Mouse (Mus musculus): ENCODE measurements around the gene Rgs13. TPM values are rescaled to one million over a fixed set of nuclear protein-coding genes. Genes with fewer than 3 reads are reported as not detected.

Rgs13 gene
- polyA plus RNA-seq, 1 experiment from 2014 or later, result not detected

DNA sequence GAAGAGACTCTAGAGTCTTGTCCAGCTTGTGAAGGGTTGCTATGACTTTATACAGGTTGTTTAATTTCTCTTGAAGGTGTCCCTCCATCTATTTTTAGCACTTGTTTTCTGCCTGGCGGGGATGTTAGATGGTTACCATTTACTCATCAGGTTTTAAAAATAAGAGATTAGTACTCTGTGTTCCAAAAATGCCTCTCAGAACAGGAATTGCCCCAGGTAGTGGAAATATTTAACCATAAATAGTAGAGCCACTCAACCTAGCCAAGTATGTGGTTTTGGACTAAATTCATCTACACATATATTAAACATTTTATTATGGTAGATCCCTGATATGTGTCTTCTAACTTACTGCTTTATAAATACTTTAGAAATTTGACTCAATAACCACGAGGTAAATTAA is 64.2 kb downstream of the Rgs13 start:
- Histone ChIP-seq H3K4me1 (ENCODE audit: insufficient read depth, low read depth, low read length) (no peaks in the 10 kb centered on the region), H3K4me2 (replicated peaks; ENCODE audit: low read depth, low read length) (no peak overlapping the region), H3K9ac (replicated peaks; ENCODE audit: low read depth) (no peak overlapping the region), H3K36me3 (ENCODE audit: insufficient read depth, low read length) (no peaks in the 10 kb centered on the region), H3K4me3 (ENCODE audit: low read depth, low read length) (no peak overlapping the region), H3K27ac (ENCODE audit: low read length) (no peak overlapping the region), H3K9me3 (ENCODE audit: low read length) (no peaks in the 10 kb centered on the region), H3K27me3 (replicated peaks; ENCODE audit: insufficient read depth, low read length) (no peaks in the 10 kb centered on the region)
- no peak for ATAC-seq
- no peak for DNase-seq (ENCODE audit: low spot score)
- WGBS, result 62% methylated on average over 2 of the region's 2 CpGs
- TF ChIP-seq CTCF (IDR thresholded peaks at IDR 0.05), result no peak
- TF ChIP-seq EP300 (IDR thresholded peaks at IDR 0.05), result no peak

DNA sequence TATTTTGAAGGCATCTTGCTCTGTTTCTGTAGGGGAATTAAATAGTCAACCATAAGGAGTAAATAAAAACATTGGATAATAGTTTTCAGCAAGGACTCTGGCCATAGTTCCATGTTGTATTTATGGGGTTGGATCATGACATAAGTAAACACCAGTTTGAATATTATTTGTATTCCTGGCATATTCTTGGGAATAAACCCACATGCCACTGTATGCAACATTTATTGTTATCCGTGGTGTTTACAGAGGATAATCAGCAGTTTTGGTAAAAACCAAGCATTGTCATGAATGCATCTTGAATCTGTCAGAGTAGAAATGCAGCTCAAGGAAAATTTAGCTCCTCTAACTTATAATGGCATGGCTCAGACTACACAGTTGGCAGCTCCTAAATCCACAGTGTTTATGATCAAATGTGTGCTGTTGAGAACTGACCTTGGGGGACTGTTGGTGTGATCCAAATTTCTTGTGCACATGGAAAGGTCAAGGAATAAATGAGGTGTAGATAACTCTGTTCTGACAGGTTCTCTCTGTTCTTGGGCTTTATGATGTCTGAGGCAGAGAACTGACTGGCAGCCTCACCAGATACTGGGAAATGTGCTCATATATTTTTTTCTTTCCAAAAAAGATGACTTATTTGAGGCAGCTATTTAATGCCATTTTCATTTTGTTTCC is 78.4 kb downstream of the Rgs13 start:
- ATAC-seq, result peak; percentile 96
- H3K4me1 ChIP-seq (ENCODE audit: insufficient read depth, low read depth, low read length), result no peaks in the 10 kb centered on the region
- H3K9me3 ChIP-seq (ENCODE audit: low read length), result no peaks in the 10 kb centered on the region
- H3K9ac ChIP-seq (replicated peaks; ENCODE audit: low read depth), result no peak overlapping the region
- no peak overlapping the region for H3K4me3 ChIP-seq (ENCODE audit: low read depth, low read length)
- H3K4me2 ChIP-seq (replicated peaks; ENCODE audit: low read depth, low read length), result no peak overlapping the region
- H3K36me3 ChIP-seq (ENCODE audit: insufficient read depth, low read length), result no peaks in the 10 kb centered on the region
- H3K27me3 ChIP-seq (replicated peaks; ENCODE audit: insufficient read depth, low read length), result no peaks in the 10 kb centered on the region
- DNase-seq (ENCODE audit: low spot score), result peak; percentile 84
- no peak for TF ChIP-seq CTCF (IDR thresholded peaks at IDR 0.05)
- TF ChIP-seq EP300 (IDR thresholded peaks at IDR 0.05), result peak; percentile 94
- WGBS, result 55% methylated on average over 1 of the region's 1 CpGs
- H3K27ac ChIP-seq (ENCODE audit: low read length), result no peak overlapping the region

DNA sequence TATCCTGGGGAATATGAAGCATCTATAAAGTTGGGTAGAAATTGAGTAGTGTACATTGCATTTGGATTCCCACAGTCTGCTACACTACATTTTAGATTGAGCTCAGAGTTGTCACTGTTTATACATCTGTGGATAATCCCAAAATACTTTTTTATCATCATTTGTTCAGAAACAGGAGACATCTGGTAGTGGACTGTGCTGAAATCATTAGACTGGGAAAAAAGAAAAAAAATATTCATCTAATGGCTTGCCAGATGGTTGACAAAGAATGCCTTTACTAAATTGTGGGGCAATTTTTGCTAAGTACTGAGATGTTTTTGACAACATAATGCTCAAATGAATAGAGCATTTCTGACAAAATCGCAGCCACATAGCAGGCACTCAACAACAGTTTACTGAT is 86.8 kb downstream of the Rgs13 start:
- Histone ChIP-seq H3K4me2 (replicated peaks; ENCODE audit: low read depth, low read length) (no peak overlapping the region), H3K4me1 (ENCODE audit: insufficient read depth, low read depth, low read length) (no peaks in the 10 kb centered on the region), H3K9ac (replicated peaks; ENCODE audit: low read depth) (no peak overlapping the region), H3K9me3 (ENCODE audit: low read length) (no peaks in the 10 kb centered on the region), H3K36me3 (ENCODE audit: insufficient read depth, low read length) (no peaks in the 10 kb centered on the region), H3K4me3 (ENCODE audit: low read depth, low read length) (no peak overlapping the region), H3K27ac (ENCODE audit: low read length) (no peak overlapping the region), H3K27me3 (replicated peaks; ENCODE audit: insufficient read depth, low read length) (no peaks in the 10 kb centered on the region)
- WGBS, result 77% methylated on average over 1 of the region's 1 CpGs
- peak; percentile 53 for TF ChIP-seq EP300 (IDR thresholded peaks at IDR 0.05)
- no peak for TF ChIP-seq CTCF (IDR thresholded peaks at IDR 0.05)
- DNase-seq (ENCODE audit: low spot score) (peak; percentile 79), ATAC-seq (peak; percentile 57)

Other genes with a start within 250 kb of the Rgs13 start
- 134 and 142 TPM in 2 replicates for gene Rgs2, start 173.2 kb downstream of the Rgs13 start, polyA plus RNA-seq (2015; fragmentation: Nextera tagmentation; extraction: Ambion mirVana)
- 0.41 and 0.69 TPM in 2 replicates for gene Rgs1, start 71.9 kb upstream of the Rgs13 start, polyA plus RNA-seq (2015; fragmentation: Nextera tagmentation; extraction: Ambion mirVana)

Data from lung, postnatal 0 days (tissue).